Comparison of ENCODE assay signal across 26 mouse cellular contexts in the genomic region with DNA sequence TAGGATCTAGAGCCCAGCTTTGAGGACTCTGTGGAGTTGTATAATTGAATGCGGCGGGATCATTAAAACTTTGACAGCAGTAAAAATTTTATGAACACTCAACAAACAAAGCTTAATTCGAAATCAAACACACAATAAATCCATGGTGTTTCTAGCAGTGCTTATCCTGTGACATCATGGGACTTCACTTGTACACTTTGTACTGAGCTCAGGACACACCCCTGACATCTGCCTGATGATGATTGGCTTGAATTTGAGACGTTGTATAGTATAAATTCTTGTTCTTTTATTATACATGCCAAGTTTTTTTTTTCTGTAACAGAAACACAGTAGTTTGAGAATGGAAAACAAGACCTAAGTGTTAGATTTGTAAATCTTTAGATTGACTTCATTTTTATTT. TPM values are rescaled to one million over a fixed set of nuclear protein-coding genes. Genes with fewer than 3 reads are reported as not detected.
"Had no signal": no experiment of that assay in that cellular context is flagged by ENCODE, and none has a peak within 500 bp of the region (broad histone marks: within the 10 kb centered on the region; RNA-seq: fewer than 3 reads in every experiment).

No protein-coding gene starts in this region.

- H3K9ac ChIP-seq: liver, embryonic 12.5 days; liver, embryonic 14.5 days; midbrain, embryonic 12.5 days; neural tube, embryonic 13.5 days; neural tube, embryonic 15.5 days had no signal

- H3K4me2 ChIP-seq: liver, embryonic 12.5 days; midbrain, embryonic 12.5 days; neural tube, embryonic 13.5 days; neural tube, embryonic 15.5 days had no signal

- H3K4me1 ChIP-seq: liver, embryonic 12.5 days; midbrain, embryonic 10.5 days; midbrain, embryonic 12.5 days; neural tube, embryonic 13.5 days; neural tube, embryonic 15.5 days had no signal

- ATAC-seq: liver, embryonic 12.5 days; midbrain, embryonic 16.5 days had no signal

- H3K27ac ChIP-seq: liver, embryonic 12.5 days; liver, embryonic 14.5 days; midbrain, embryonic 10.5 days; midbrain, embryonic 12.5 days; neural tube, embryonic 13.5 days; neural tube, embryonic 15.5 days had no signal

- H3K9me3 ChIP-seq: liver, embryonic 12.5 days; midbrain, embryonic 10.5 days; midbrain, embryonic 12.5 days; neural tube, embryonic 13.5 days; neural tube, embryonic 15.5 days had no signal

- H3K36me3 ChIP-seq: liver, embryonic 12.5 days; midbrain, embryonic 10.5 days; midbrain, embryonic 12.5 days; neural tube, embryonic 13.5 days; neural tube, embryonic 15.5 days had no signal

- H3K27me3 ChIP-seq: liver, embryonic 12.5 days; midbrain, embryonic 12.5 days; neural tube, embryonic 13.5 days; neural tube, embryonic 15.5 days had no signal

- H3K4me3 ChIP-seq: liver, embryonic 12.5 days; midbrain, embryonic 10.5 days; midbrain, embryonic 12.5 days; myocyte; neural tube, embryonic 13.5 days; neural tube, embryonic 15.5 days had no signal

- DNase-seq: lung, adult 18-20 months; lung, postnatal 10 days; lung, postnatal 36 days; midbrain, embryonic 14.5 days; retina, postnatal 1 day; right cerebral cortex, adult 18-20 months; right cerebral cortex, postnatal 25 days; right cerebral cortex, postnatal 4 days; spleen, adult 18-20 months; thymus, adult 18-20 months; thymus, postnatal 14 days; thymus, postnatal 36 days had no signal

RNA-seq across cellular contexts. Expression of gene 9630041A04Rik, which starts 8.4 kb away (rescaled TPM):
- polyA plus RNA-seq: liver, embryonic 12.5 days; liver, embryonic 14.5 days; liver, embryonic 16.5 days; midbrain, embryonic 10.5 days; myocyte; neural tube, embryonic 11.5 days; small intestine, adult 2 months; stomach, embryonic 14.5 days; stomach, embryonic 16.5 days; thymus, postnatal 0 days had no signal
